Mouse (Mus musculus) limb, embryonic 14.5 days (tissue): ENCODE measurements around the gene Ptpn4. TPM values are rescaled to one million over a fixed set of nuclear protein-coding genes. Genes with fewer than 3 reads are reported as not detected.

Source experiments
- ATAC-seq: fragments of 200-750 bp; cut with Nextera tagmentation; 2 replicates; pipeline ENCODE4 v1.8.0; 2017; ENCODE audit warnings: low read depth, moderate number of reproducible peaks, moderate TSS enrichment; ENCODE audit not compliant: low FRiP score
- DNase-seq: peaks from one replicate; pipeline ENCODE4 v3.0.0-alpha.2; 2015; ENCODE audit warnings: low spot score
- H3K27ac ChIP-seq: fragments of 300-500 bp; sonication (generic); replicated peaks from 2 replicates; pipeline ENCODE4 v1.5.1; 2014; ENCODE audit warnings: low read depth, mild to moderate bottlenecking, low read length, moderate library complexity, mixed read lengths
- H3K27me3 ChIP-seq: fragments of 300-500 bp; sonication (generic); 2 replicates; pipeline ENCODE4 v1.6.1; 2014; ENCODE audit warnings: low read length, mixed read lengths; ENCODE audit not compliant: control insufficient read depth, insufficient read depth
- H3K36me3 ChIP-seq: fragments of 300-500 bp; sonication (generic); 2 replicates; pipeline ENCODE4 v1.6.1; 2014; ENCODE audit warnings: mild to moderate bottlenecking, low read length, moderate library complexity, mixed read lengths; ENCODE audit not compliant: control insufficient read depth, insufficient read depth
- H3K4me1 ChIP-seq: fragments of 300-500 bp; sonication (generic); 2 replicates; pipeline ENCODE4 v1.6.1; 2014; ENCODE audit warnings: antibody characterized with exemption, low read length, mixed read lengths; ENCODE audit not compliant: control insufficient read depth, insufficient read depth
- H3K4me2 ChIP-seq: fragments of 300-500 bp; sonication (generic); replicated peaks from 2 replicates; pipeline ENCODE4 v1.6.1; 2014; ENCODE audit warnings: low read depth, mild to moderate bottlenecking, low read length, moderate library complexity; ENCODE audit not compliant: severe bottlenecking
- H3K4me3 ChIP-seq: fragments of 300-500 bp; sonication (generic); replicated peaks from 2 replicates; pipeline ENCODE4 v1.5.1; 2014; ENCODE audit warnings: low read length
- H3K9ac ChIP-seq: fragments of 300-500 bp; sonication (generic); 2 replicates; pipeline ENCODE4 v1.6.1; 2014; ENCODE audit warnings: mild to moderate bottlenecking, low read depth, low read length, moderate library complexity; ENCODE audit not compliant: severe bottlenecking
- H3K9me3 ChIP-seq: fragments of 300-500 bp; sonication (generic); 2 replicates; pipeline ENCODE4 v1.6.1; 2016; ENCODE audit warnings: low read length; ENCODE audit not compliant: control insufficient read depth
- POLR2A ChIP-seq: fragments of 200-500 bp; IDR thresholded peaks from 2 replicates; pipeline ENCODE4 v1.8.0; 2012; ENCODE audit warnings: inconsistent platforms, mild to moderate bottlenecking, moderate library complexity, borderline replicate concordance; ENCODE audit not compliant: insufficient read depth, insufficient read length; ENCODE audit errors: extremely low read depth
- WGBS: fragments of 180-500 bp; shearing (Covaris S2); extraction: QIAGEN DNeasy Blood & Tissue Kit; methylation state at CpG from one replicate; pipeline ENCODE4 v1.1.7; 2014; 5-methylcytosine and 5-hydroxymethylcytosine counted together
- polyA plus RNA-seq, 2 experiments: library from polyadenylated mRNA; depleted of rRNA in 1 of 2; stranded (reverse) in 1 of 2; unstranded in 1 of 2; fragments of >200 nt; fragmentation: Nextera tagmentation in 1 of 2; extraction: Ambion mirVana in 1 of 2; gene quantifications; 2 replicates each; pipeline versions ENCODE4 v1.2.1 to v1.2.3; 2012 to 2014

Gene Ptpn4
- 4.2 and 4.3 TPM in 2 replicates for polyA plus RNA-seq (2012; rRNA removed)
- 7.4 and 7.5 TPM in 2 replicates for polyA plus RNA-seq (2014; fragmentation: Nextera tagmentation; extraction: Ambion mirVana)

DNA sequence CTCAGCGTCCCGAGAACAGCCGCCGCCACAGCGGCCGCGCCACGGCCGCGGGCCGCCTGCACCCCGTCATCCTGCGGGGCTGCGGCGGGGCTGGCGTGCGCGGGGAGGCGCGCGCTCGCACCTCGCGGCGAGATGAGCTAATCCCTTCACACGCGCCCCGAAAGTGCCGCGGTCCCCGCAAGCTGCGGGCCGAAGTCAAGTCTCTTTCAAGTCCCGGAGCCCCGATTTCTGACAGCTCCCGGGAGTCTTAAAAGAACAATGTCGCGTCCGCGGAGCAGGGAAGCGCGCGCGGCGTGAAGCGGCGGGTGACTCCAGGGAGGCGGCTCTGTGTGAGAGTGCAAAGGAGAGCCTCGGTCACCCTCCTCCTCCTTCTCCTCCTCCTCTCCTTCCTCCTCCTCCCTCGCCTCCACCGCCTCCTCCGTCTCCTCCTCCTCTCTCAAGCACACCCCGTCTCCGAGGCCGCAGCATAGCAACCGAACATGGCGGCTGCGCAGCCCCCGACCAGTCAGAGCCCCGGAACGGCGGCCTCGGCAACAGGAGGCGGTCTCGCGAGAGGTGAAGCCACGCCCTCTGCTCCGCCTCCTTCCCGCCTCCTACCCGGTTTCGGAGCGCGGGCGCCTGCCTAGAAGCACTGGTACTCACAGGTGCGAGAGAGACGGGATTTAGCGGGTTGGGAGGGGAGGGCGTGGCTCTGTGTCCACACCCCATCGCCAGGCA, at the start of gene Ptpn4:
Gene Ptpn4, minus strand, starts transcription at position 579 of the 717 bp plus-strand sequence.
- TF ChIP-seq POLR2A, result peak; percentile 79; the same call in 1 of the 2 replicates
- Histone ChIP-seq H3K36me3 (no peaks in the 10 kb centered on the region), H3K4me1 (peaks cover 14% of the 10 kb centered on the region), H3K4me2 (peak within 1 kb of the TSS; percentile 62), H3K27me3 (no peaks in the 10 kb centered on the region), H3K9me3 (no peaks in the 10 kb centered on the region), H3K4me3 (peak within 1 kb of the TSS; percentile 92), H3K9ac (peak within 1 kb of the TSS; percentile 90), H3K27ac (peak within 1 kb of the TSS; percentile 88)
- DNase-seq (peak; percentile 98), ATAC-seq (peak; percentile 99)
- WGBS, result under 1% methylated on average over 56 of the region's 79 CpGs

DNA sequence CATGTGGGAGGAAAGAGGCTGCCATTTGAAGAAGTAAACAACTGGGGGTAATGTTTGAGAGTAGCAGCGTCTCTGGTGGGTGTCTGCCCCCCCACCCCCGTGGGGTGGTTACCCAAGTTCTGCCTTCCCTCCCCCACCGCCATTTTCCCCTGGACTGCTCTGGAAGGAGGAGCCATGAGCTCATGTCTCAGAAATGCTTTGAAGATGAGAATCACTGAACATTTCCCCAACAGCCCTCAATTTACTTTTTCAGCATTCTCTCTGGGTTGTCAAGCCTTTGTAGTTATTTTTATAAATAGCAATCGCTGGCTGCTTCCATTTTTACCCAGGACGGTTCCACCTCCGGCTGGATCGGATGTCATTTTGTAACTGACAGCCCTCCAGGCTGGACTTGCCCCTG, 48.9 kb upstream of the Ptpn4 start:
- WGBS, result 58% methylated on average over 7 of the region's 7 CpGs
- H3K9me3 ChIP-seq, result no peaks in the 10 kb centered on the region
- no peak overlapping the region for H3K27ac ChIP-seq
- H3K4me2 ChIP-seq, result no peak overlapping the region
- DNase-seq (no peak), ATAC-seq (no peak)
- TF ChIP-seq POLR2A, result no peak
- no peak overlapping the region for H3K9ac ChIP-seq
- H3K36me3 ChIP-seq, result no peaks in the 10 kb centered on the region
- H3K27me3 ChIP-seq, result no peaks in the 10 kb centered on the region
- H3K4me3 ChIP-seq, result no peak overlapping the region
- no peaks in the 10 kb centered on the region for H3K4me1 ChIP-seq

DNA sequence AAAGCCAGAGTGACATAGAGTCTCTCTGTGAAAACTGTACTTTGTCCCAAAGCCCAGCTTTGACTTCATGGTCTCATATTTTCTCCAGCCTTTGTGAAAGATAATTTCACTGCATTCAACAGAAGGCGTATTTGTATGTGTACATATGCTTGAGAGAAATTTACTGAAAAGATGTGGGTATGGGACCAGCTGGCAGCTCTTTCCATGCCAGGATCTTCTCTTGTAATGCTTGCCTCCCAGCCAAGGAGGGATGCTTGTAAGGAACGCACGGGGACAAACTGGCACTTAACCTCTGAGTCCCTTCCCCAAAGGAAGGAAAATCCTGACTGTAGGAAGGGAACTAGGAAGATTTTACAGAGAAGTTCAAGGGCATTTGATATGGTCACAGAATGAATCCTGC, 46.9 kb upstream of the Ptpn4 start:
- 84% methylated on average over 3 of the region's 3 CpGs for WGBS
- no peaks in the 10 kb centered on the region for H3K4me1 ChIP-seq
- DNase-seq, result no peak
- no peaks in the 10 kb centered on the region for H3K27me3 ChIP-seq
- no peak overlapping the region for H3K9ac ChIP-seq
- ATAC-seq, result no peak
- TF ChIP-seq POLR2A, result no peak
- H3K9me3 ChIP-seq, result no peaks in the 10 kb centered on the region
- H3K27ac ChIP-seq, result no peak overlapping the region
- no peak overlapping the region for H3K4me2 ChIP-seq
- no peaks in the 10 kb centered on the region for H3K36me3 ChIP-seq
- H3K4me3 ChIP-seq, result no peak overlapping the region

DNA sequence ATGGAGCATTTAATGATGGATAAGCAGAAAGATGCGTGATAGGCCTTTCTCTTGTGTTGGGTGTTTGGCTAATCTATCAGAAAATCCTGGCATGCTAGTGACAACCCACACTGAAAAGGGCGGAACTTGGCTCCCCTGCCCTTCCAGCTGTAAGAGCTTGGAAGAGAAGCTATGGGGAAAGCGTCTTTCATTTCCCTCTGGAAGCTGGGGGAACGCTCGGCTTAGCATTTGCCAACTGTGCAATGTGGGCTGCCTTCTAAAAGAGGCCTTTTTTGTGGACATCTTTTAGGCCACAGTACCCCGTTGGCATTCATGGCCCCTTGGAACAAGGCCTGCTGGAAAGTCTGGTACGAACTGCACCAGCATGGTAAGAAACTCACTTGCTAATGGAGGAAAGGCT, 41.5 kb upstream of the Ptpn4 start:
- WGBS, result 78% methylated on average over 7 of the region's 7 CpGs

DNA sequence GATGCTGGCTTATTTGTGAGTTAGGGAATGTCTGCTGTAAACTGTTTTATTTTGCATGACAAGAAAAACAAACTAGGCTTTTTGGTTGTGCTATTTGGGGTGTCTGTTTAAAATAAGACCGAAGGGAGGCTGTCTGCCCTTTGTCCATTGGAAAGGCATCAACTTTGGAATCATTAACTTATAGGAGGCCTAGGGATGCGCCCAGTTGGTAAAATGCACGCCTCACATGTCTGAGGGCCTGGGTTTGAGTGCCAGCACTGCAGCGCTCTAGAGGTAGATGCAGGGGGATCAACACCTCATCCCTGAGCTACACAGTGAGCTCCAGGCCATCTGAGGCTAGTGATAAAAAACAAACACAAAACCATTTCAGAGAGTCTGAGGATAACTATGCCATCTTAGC, 40.1 kb upstream of the Ptpn4 start:
- no peak overlapping the region for H3K27ac ChIP-seq
- H3K4me1 ChIP-seq, result peaks cover 3% of the 10 kb centered on the region; the same call in 1 of the 2 replicates
- no peak for ATAC-seq
- WGBS, result 91% methylated on average over 4 of the region's 4 CpGs
- no peak for DNase-seq
- H3K4me2 ChIP-seq, result no peak overlapping the region
- no peak overlapping the region for H3K4me3 ChIP-seq
- H3K9ac ChIP-seq, result no peak overlapping the region
- no peaks in the 10 kb centered on the region for H3K36me3 ChIP-seq
- no peaks in the 10 kb centered on the region for H3K9me3 ChIP-seq
- H3K27me3 ChIP-seq, result no peaks in the 10 kb centered on the region
- TF ChIP-seq POLR2A, result no peak

More for the DNA sequence above, 41.5 kb upstream of the Ptpn4 start:
- DNase-seq (no peak), ATAC-seq (no peak)
- peaks cover 3% of the 10 kb centered on the region; the same call in 1 of the 2 replicates for H3K4me1 ChIP-seq
- no peaks in the 10 kb centered on the region for H3K36me3 ChIP-seq
- H3K27me3 ChIP-seq, result no peaks in the 10 kb centered on the region
- no peak overlapping the region for H3K9ac ChIP-seq
- H3K4me2 ChIP-seq, result no peak overlapping the region
- H3K9me3 ChIP-seq, result no peaks in the 10 kb centered on the region
- no peak overlapping the region for H3K27ac ChIP-seq
- no peak for TF ChIP-seq POLR2A
- H3K4me3 ChIP-seq, result no peak overlapping the region
